Mouse (Mus musculus): Measurements from ENCODE around the gene Mkln1. TPM values are rescaled to one million over a fixed set of nuclear protein-coding genes. Genes with fewer than 3 reads are reported as not detected.

Mkln1 gene
- polyA plus RNA-seq, 1 experiment from 2014 or later, result 213 TPM

DNA sequence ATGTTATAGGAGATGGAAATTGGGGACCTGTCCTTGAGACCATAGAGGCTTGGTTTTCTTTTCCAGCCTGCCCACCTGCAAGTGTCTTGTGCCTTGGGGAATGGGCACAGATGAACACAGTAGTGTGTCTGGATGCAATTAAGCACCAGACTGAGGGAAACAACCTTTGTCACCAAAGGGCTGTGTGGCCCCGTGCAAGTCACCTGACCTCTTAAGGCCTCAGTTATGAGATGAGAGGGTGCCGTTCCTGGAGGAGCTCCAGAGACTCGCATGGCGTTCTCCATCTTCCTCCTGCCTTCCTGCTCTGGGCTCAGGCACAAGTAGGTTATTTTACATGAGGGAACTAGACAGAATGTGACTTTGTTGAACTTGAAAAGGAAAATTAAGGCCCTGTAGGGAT, 123.9 kb downstream of the Mkln1 start:
- Histone ChIP-seq H3K4me1 (ENCODE audit: control insufficient read depth, insufficient read depth, low read length) (0 out of 2 replicates have a peak, but pooled peaks cover 2% of the 10 kb centered on the region), H3K9me3 (ENCODE audit: control insufficient read depth, low read length) (no peaks in the 10 kb centered on the region), H3K27ac (replicated peaks; ENCODE audit: low read depth, low read length) (no peak overlapping the region), H3K4me2 (ENCODE audit: low read depth, severe bottlenecking) (no peak overlapping the region), H3K4me3 (ENCODE audit: low read depth, low read length) (no peak overlapping the region), H3K27me3 (ENCODE audit: control insufficient read depth, insufficient read depth, low read length) (no peaks in the 10 kb centered on the region), H3K36me3 (ENCODE audit: control insufficient read depth, insufficient read depth, low read length) (0 out of 2 replicates have a peak, but pooled peaks cover 2% of the 10 kb centered on the region), H3K9ac (ENCODE audit: low read length) (no peak overlapping the region)
- 40% methylated on average over 4 of the region's 4 CpGs for WGBS
- DNase-seq (ENCODE audit: low spot score) (no peak), ATAC-seq (ENCODE audit: insufficient number of reproducible peaks, low FRiP score, low TSS enrichment, low read depth) (no peak)

DNA sequence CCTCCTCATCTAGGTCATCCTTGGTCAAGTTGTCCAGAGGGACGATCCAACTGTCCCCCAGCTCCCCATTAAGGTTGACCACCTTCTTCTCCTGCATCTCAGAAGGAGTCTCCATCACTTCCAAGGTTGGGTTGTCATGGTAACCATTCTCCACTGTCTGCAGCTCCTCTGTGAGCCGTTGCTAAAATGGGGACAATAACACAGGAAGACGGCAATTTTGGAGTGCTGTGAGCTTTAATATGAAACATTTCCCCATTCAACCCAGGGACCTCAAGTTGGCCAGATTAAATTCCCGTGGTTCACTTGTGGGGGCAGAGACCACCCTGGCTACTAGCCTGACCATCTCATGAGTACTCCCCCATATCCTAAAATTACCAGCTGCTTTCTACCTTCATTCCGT, 124.5 kb downstream of the Mkln1 start:
- Histone ChIP-seq H3K36me3 (ENCODE audit: control insufficient read depth, insufficient read depth, low read length) (0 out of 2 replicates have a peak, but pooled peaks cover 2% of the 10 kb centered on the region), H3K9me3 (ENCODE audit: control insufficient read depth, low read length) (no peaks in the 10 kb centered on the region), H3K27ac (replicated peaks; ENCODE audit: low read depth, low read length) (no peak overlapping the region), H3K9ac (ENCODE audit: low read length) (no peak overlapping the region), H3K4me1 (ENCODE audit: control insufficient read depth, insufficient read depth, low read length) (0 out of 2 replicates have a peak, but pooled peaks cover 2% of the 10 kb centered on the region), H3K27me3 (ENCODE audit: control insufficient read depth, insufficient read depth, low read length) (no peaks in the 10 kb centered on the region), H3K4me2 (ENCODE audit: low read depth, severe bottlenecking) (no peak overlapping the region), H3K4me3 (ENCODE audit: low read depth, low read length) (no peak overlapping the region)
- no peak for DNase-seq (ENCODE audit: low spot score)
- WGBS, result 66% methylated on average over 5 of the region's 5 CpGs
- ATAC-seq (ENCODE audit: insufficient number of reproducible peaks, low FRiP score, low TSS enrichment, low read depth), result no peak

DNA sequence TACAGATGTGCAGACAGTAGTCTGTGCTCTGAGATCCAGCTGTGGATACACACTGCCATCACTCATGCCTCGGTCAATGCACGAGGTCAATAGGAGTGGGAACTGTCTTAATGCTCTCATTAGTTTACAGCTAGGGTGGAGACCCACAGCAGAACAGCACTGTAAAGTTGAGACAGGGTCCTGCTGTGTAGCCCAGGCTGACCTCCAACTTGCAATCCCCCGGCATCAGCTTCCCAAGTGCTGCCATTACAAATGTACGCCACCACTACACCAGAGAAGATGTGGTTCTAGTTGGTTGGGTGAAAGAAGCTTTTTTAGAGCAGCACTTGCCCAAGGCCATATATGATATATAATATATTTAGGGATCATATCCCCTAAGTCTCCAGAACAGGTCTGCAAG, 125.1 kb downstream of the Mkln1 start:
- Histone ChIP-seq H3K4me2 (ENCODE audit: low read depth, severe bottlenecking) (no peak overlapping the region), H3K27me3 (ENCODE audit: control insufficient read depth, insufficient read depth, low read length) (no peaks in the 10 kb centered on the region), H3K4me3 (ENCODE audit: low read depth, low read length) (no peak overlapping the region), H3K4me1 (ENCODE audit: control insufficient read depth, insufficient read depth, low read length) (0 out of 2 replicates have a peak, but pooled peaks cover 2% of the 10 kb centered on the region), H3K9ac (ENCODE audit: low read length) (no peak overlapping the region), H3K9me3 (ENCODE audit: control insufficient read depth, low read length) (no peaks in the 10 kb centered on the region), H3K27ac (replicated peaks; ENCODE audit: low read depth, low read length) (no peak overlapping the region), H3K36me3 (ENCODE audit: control insufficient read depth, insufficient read depth, low read length) (0 out of 2 replicates have a peak, but pooled peaks cover 2% of the 10 kb centered on the region)
- DNase-seq (ENCODE audit: low spot score) (no peak), ATAC-seq (ENCODE audit: insufficient number of reproducible peaks, low FRiP score, low TSS enrichment, low read depth) (no peak)
- WGBS, result 89% methylated on average over 4 of the region's 4 CpGs

DNA sequence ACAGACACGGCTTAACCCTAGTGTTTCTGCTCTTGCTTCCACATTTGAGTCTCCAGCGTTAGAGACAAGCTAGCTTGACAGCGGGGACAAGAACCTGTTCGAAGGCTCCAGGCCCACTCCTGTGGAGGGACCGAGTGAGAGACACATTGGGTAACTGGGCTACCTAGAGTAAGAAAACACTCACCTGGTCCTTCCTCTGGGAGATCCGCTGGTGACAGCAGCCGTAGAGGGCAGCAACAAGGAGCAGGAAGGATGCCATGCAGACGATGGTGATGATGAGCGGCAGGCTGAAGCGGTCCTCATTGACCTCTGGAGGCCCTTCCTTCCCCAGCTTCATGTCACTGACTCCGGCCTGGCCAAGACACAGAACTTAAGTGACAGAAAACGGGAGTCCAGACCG, 125.6 kb downstream of the Mkln1 start:
- Histone ChIP-seq H3K27me3 (ENCODE audit: control insufficient read depth, insufficient read depth, low read length) (no peaks in the 10 kb centered on the region), H3K27ac (replicated peaks; ENCODE audit: low read depth, low read length) (no peak overlapping the region), H3K4me3 (ENCODE audit: low read depth, low read length) (no peak overlapping the region), H3K9ac (ENCODE audit: low read length) (no peak overlapping the region), H3K4me2 (ENCODE audit: low read depth, severe bottlenecking) (no peak overlapping the region), H3K36me3 (ENCODE audit: control insufficient read depth, insufficient read depth, low read length) (0 out of 2 replicates have a peak, but pooled peaks cover 2% of the 10 kb centered on the region), H3K4me1 (ENCODE audit: control insufficient read depth, insufficient read depth, low read length) (0 out of 2 replicates have a peak, but pooled peaks cover 2% of the 10 kb centered on the region), H3K9me3 (ENCODE audit: control insufficient read depth, low read length) (no peaks in the 10 kb centered on the region)
- no peak for DNase-seq (ENCODE audit: low spot score)
- no peak for ATAC-seq (ENCODE audit: insufficient number of reproducible peaks, low FRiP score, low TSS enrichment, low read depth)
- 93% methylated on average over 13 of the region's 13 CpGs for WGBS

DNA sequence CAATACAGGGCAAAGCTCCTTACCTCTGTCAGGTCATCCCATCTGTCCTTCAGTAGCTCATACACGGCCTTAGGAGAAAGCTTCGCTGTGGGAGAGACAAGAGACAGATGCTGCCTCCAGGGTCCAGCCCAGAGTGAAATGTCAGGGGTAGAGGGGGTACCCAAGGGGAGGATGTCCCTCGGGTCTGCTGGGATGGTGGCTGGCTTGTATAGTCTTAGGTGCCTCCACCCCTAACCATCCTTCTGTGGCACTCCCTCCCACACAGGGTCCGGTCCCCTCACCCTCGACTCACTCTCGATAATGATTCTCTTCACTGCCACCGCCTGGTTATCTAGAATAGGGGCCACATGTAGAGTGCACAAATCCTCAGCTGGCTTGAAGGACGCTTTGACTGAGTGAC, 126.1 kb downstream of the Mkln1 start:
- Histone ChIP-seq H3K4me2 (ENCODE audit: low read depth, severe bottlenecking) (no peak overlapping the region), H3K27ac (replicated peaks; ENCODE audit: low read depth, low read length) (no peak overlapping the region), H3K9ac (ENCODE audit: low read length) (no peak overlapping the region), H3K9me3 (ENCODE audit: control insufficient read depth, low read length) (no peaks in the 10 kb centered on the region), H3K4me1 (ENCODE audit: control insufficient read depth, insufficient read depth, low read length) (0 out of 2 replicates have a peak, but pooled peaks cover 2% of the 10 kb centered on the region), H3K4me3 (ENCODE audit: low read depth, low read length) (no peak overlapping the region), H3K36me3 (ENCODE audit: control insufficient read depth, insufficient read depth, low read length) (0 out of 2 replicates have a peak, but pooled peaks cover 2% of the 10 kb centered on the region), H3K27me3 (ENCODE audit: control insufficient read depth, insufficient read depth, low read length) (no peaks in the 10 kb centered on the region)
- WGBS, result 90% methylated on average over 8 of the region's 8 CpGs
- ATAC-seq (ENCODE audit: insufficient number of reproducible peaks, low FRiP score, low TSS enrichment, low read depth) (no peak), DNase-seq (ENCODE audit: low spot score) (no peak)

DNA sequence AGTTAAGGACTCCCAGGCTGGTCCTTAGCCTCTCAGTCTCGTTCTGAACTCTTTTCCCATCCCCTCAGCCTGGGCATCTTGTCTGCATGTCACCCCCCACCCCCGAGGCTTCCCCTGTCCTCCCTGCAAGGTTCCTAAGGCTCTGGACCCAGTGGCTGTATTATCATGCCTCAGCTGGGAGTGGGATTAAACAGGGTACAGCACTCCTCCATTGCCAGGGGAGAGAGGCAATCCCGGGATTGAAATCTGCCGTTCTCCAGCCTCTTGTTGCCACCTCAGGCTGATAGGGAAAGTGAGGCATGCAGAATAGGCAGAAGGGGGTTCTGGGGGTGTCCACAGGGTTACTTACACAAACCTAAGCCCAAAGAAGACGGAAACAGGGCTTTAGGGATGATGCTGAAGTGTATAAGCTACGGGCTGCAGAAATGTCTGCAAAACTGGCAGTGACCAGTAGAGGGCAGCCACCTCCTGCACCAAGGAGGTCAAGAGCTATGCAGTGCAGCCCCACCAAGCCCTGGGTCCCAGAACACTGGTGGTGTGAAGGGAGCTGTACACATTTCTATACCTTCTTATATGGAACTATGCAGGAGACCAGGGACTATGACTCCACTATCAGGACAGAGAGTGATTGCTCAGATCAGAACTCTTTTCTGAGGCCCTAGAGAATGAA, 126.8 kb downstream of the Mkln1 start:
- 65% methylated on average over 6 of the region's 6 CpGs for WGBS
- ATAC-seq (ENCODE audit: insufficient number of reproducible peaks, low FRiP score, low TSS enrichment, low read depth), result no peak
- H3K27me3 ChIP-seq (ENCODE audit: control insufficient read depth, insufficient read depth, low read length), result no peaks in the 10 kb centered on the region

DNA sequence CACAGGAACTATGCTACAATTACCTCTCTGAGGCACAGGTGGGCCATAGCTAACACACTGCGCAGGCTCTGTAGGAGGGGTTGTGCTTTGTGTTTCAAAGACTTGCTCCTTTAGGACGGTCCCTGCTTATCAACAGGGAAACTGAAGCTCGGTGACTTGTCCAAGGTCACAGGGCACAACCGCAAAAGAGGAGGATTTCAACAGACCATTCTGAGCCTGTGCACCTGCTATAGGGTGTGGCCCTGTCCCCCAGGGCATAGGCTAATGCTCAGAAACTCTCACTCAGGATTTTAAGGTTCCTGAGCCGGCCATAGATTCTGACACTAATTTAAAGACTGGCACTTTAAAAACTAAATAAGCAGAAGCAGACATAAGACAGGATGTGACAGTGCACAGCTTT, 128.4 kb downstream of the Mkln1 start:
- H3K4me2 ChIP-seq (ENCODE audit: low read depth, severe bottlenecking), result no peak overlapping the region
- 0 out of 2 replicates have a peak, but pooled peaks cover 2% of the 10 kb centered on the region for H3K4me1 ChIP-seq (ENCODE audit: control insufficient read depth, insufficient read depth, low read length)
- DNase-seq (ENCODE audit: low spot score) (no peak), ATAC-seq (ENCODE audit: insufficient number of reproducible peaks, low FRiP score, low TSS enrichment, low read depth) (no peak)
- H3K36me3 ChIP-seq (ENCODE audit: control insufficient read depth, insufficient read depth, low read length), result 0 out of 2 replicates have a peak, but pooled peaks cover 2% of the 10 kb centered on the region
- no peak overlapping the region for H3K27ac ChIP-seq (replicated peaks; ENCODE audit: low read depth, low read length)
- 87% methylated on average over 5 of the region's 5 CpGs for WGBS
- no peak overlapping the region for H3K4me3 ChIP-seq (ENCODE audit: low read depth, low read length)
- H3K27me3 ChIP-seq (ENCODE audit: control insufficient read depth, insufficient read depth, low read length), result no peaks in the 10 kb centered on the region
- H3K9me3 ChIP-seq (ENCODE audit: control insufficient read depth, low read length), result no peaks in the 10 kb centered on the region
- H3K9ac ChIP-seq (ENCODE audit: low read length), result no peak overlapping the region

More for the DNA sequence above, 126.8 kb downstream of the Mkln1 start:
- Histone ChIP-seq H3K4me3 (ENCODE audit: low read depth, low read length) (no peak overlapping the region), H3K9ac (ENCODE audit: low read length) (no peak overlapping the region), H3K4me2 (ENCODE audit: low read depth, severe bottlenecking) (no peak overlapping the region), H3K27ac (replicated peaks; ENCODE audit: low read depth, low read length) (no peak overlapping the region), H3K9me3 (ENCODE audit: control insufficient read depth, low read length) (no peaks in the 10 kb centered on the region), H3K4me1 (ENCODE audit: control insufficient read depth, insufficient read depth, low read length) (0 out of 2 replicates have a peak, but pooled peaks cover 2% of the 10 kb centered on the region), H3K36me3 (ENCODE audit: control insufficient read depth, insufficient read depth, low read length) (0 out of 2 replicates have a peak, but pooled peaks cover 2% of the 10 kb centered on the region)
- DNase-seq (ENCODE audit: low spot score), result peak; percentile 87

DNA sequence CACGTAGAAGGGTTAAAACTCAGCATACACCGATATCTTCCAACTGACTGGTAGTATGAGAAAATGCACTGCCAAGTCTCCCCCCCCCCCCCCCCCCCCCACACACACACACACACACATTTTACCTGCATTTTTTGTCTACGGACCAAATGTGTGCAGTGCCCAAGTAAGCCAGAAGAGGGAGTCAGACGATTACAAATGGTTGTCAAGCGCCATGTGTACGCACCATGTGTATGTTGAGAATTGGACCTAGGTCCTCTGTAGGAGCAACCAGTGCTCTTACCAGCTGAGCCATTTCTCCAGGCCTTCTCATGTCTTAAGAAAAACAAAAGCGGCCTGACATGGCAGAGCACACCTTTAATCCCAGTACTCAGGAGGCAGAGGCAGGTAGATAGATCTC, 129.4 kb downstream of the Mkln1 start:
- no peak overlapping the region for H3K4me2 ChIP-seq (ENCODE audit: low read depth, severe bottlenecking)
- H3K27ac ChIP-seq (replicated peaks; ENCODE audit: low read depth, low read length), result no peak overlapping the region
- 0 out of 2 replicates have a peak, but pooled peaks cover 2% of the 10 kb centered on the region for H3K36me3 ChIP-seq (ENCODE audit: control insufficient read depth, insufficient read depth, low read length)

More for the DNA sequence above, 129.4 kb downstream of the Mkln1 start:
- ATAC-seq (ENCODE audit: insufficient number of reproducible peaks, low FRiP score, low TSS enrichment, low read depth) (no peak), DNase-seq (ENCODE audit: low spot score) (peak; percentile 74)
- no peaks in the 10 kb centered on the region for H3K27me3 ChIP-seq (ENCODE audit: control insufficient read depth, insufficient read depth, low read length)
- WGBS, result 74% methylated on average over 7 of the region's 7 CpGs
- H3K9ac ChIP-seq (ENCODE audit: low read length), result no peak overlapping the region
- H3K4me1 ChIP-seq (ENCODE audit: control insufficient read depth, insufficient read depth, low read length), result 0 out of 2 replicates have a peak, but pooled peaks cover under 1% of the 10 kb centered on the region
- no peaks in the 10 kb centered on the region for H3K9me3 ChIP-seq (ENCODE audit: control insufficient read depth, low read length)
- no peak overlapping the region for H3K4me3 ChIP-seq (ENCODE audit: low read depth, low read length)
